Mouse (Mus musculus) heart, adult 9 months (tissue): Measurements from ENCODE around the gene Ppp4r3a.
"Not testable (repeated sequence)": the region's sequence is repeated elsewhere in the genome, so short reads cannot be mapped to it uniquely, and the experiment has no call there.

Experiments used
- DNase-seq, 2 experiments: peaks; one replicate each; pipeline ENCODE4 v3.0.0; 2022; ENCODE audit warnings: low spot score in 2 of 2

Gene Ppp4r3a

GRCm38 (mm10) chr12:101028954-101029731, 54.4 kb downstream of the Ppp4r3a start, which contains the start of gene Ccdc88c:
Ccdc88c (minus strand) TSS chr12:101029056.
- peak; percentile 70 to 79 for DNase-seq

GRCm38 (mm10) chr12:101028247-101028953, 55.1 kb downstream of the Ppp4r3a start:
- DNase-seq, result no peak

GRCm38 (mm10) chr12:101027451-101028246, 55.9 kb downstream of the Ppp4r3a start:
- DNase-seq, result no peak

GRCm38 (mm10) chr12:101026946-101027345, 56.6 kb downstream of the Ppp4r3a start:
- no peak for DNase-seq

- DNase-seq, result no peak
These were observed 57.0 kb downstream of the Ppp4r3a start for GRCm38 (mm10) chr12:101026518-101026917.

GRCm38 (mm10) chr12:101026025-101026424, 57.5 kb downstream of the Ppp4r3a start:
- DNase-seq, result no peak

- DNase-seq, result no peak
These were observed 58.1 kb downstream of the Ppp4r3a start for GRCm38 (mm10) chr12:101025379-101025778.

GRCm38 (mm10) chr12:101024824-101025223, 58.7 kb downstream of the Ppp4r3a start:
- DNase-seq, result no peak

GRCm38 (mm10) chr12:101023143-101023542, 60.4 kb downstream of the Ppp4r3a start:
- DNase-seq, result no peak

- no peak for DNase-seq
These were observed 61.1 kb downstream of the Ppp4r3a start for GRCm38 (mm10) chr12:101022353-101022752.

- DNase-seq, result no peak
These were observed 61.8 kb downstream of the Ppp4r3a start for GRCm38 (mm10) chr12:101021484-101022226.

- no peak for DNase-seq
These were observed 63.1 kb downstream of the Ppp4r3a start for GRCm38 (mm10) chr12:101020210-101021015.

GRCm38 (mm10) chr12:101019443-101019842, 64.1 kb downstream of the Ppp4r3a start:
- DNase-seq, result no peak

- DNase-seq, result no peak
These were observed 64.5 kb downstream of the Ppp4r3a start for GRCm38 (mm10) chr12:101019031-101019430.

- peak; percentile 63 to 77 for DNase-seq
These were observed 65.5 kb downstream of the Ppp4r3a start for GRCm38 (mm10) chr12:101017971-101018371.

- DNase-seq, result no peak
These were observed 67.0 kb downstream of the Ppp4r3a start for GRCm38 (mm10) chr12:101016412-101016928.

- DNase-seq, result peak in 1 of 2 experiments; percentile 46
These were observed 67.6 kb downstream of the Ppp4r3a start for GRCm38 (mm10) chr12:101015926-101016325.

- DNase-seq, result no peak
These were observed 68.3 kb downstream of the Ppp4r3a start for GRCm38 (mm10) chr12:101015165-101015560.

- no peak for DNase-seq
These were observed 68.8 kb downstream of the Ppp4r3a start for GRCm38 (mm10) chr12:101014549-101015164.

GRCm38 (mm10) chr12:101013668-101014067, 69.8 kb downstream of the Ppp4r3a start:
- not testable (repeated sequence) for DNase-seq
